Mouse (Mus musculus): ENCODE measurements around the gene Gm28308.

DNA sequence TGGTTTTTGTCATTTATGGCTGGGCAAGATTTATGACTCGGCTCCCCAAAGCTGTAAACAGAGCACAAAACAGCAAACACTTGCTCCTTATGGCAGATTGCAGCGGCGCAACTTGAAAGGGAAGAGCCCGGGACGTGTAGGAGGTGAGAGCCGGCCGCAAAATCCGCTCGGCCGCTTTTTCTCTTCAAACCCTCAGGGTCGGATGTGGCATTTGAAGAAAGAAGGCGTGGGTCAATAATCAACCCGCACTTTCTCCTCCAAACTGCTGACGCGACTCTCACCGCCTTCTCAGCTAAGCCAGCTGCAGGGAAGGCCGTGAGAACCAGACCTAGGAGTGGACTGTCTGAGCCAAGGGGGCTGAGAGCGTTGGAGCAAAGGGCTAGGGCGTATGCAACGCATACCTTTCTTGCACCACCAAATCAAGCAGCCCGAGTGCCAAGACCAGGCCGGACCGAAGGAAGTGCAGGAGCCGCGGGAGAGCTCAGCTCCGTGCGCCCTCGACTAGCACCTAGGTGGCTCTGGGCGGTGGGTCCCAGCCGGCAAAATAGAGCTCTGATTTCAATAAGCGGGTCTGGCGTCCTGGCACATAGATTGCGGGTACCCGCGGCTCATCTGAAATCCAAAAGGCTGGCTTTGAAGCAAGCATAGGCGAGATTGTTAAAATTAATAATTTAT lies 35.9 kb downstream of the Gm28308 start, which contains the start of gene 5730596B20Rik:
- TF ChIP-seq GATA1 (IDR thresholded peaks at IDR 0.05; ENCODE audit: borderline replicate concordance, low read length) (no peak), FLI1 (IDR thresholded peaks at IDR 0.05; ENCODE audit: low read length) (no peak)
